In genomic region chr19:57610476-57611261, GRCm38 (mm10) we compare ENCODE assay signal across 8 mouse cellular contexts. TPM values are rescaled to one million over a fixed set of nuclear protein-coding genes. Genes with fewer than 3 reads are reported as not detected.
A peak's percentile ranks its signal among the peaks of the same experiment; 100 is the strongest.
DNase-seq lines count a peak whose midpoint lies in the region; ATAC-seq lines count a peak whose summit lies in the region.

TSS of gene Atrnl1 (plus strand) at chr19:57611034.

- H3K36me3 ChIP-seq in heart, embryonic 11.5 days (ENCODE audit: control insufficient read depth, insufficient read depth, low read length), result no peaks in the 10 kb centered on the region
- H3K36me3 ChIP-seq in kidney, embryonic 16.5 days (ENCODE audit: insufficient read depth, low read length), result no peaks in the 10 kb centered on the region
- H3K36me3 ChIP-seq in liver, embryonic 12.5 days, result no peaks in the 10 kb centered on the region
- H3K36me3 ChIP-seq in splenic B cell, adult 2 months (ENCODE audit: control insufficient read depth, insufficient read depth, low read length, poor library complexity, severe bottlenecking), result no peaks in the 10 kb centered on the region

- H3K9ac ChIP-seq in heart, embryonic 11.5 days (ENCODE audit: low read depth, low read length), result peak within 1 kb of the TSS; percentile 86
- H3K9ac ChIP-seq in kidney, embryonic 16.5 days (replicated peaks; ENCODE audit: low read length), result peak within 1 kb of the TSS; percentile 96
- peak within 1 kb of the TSS; percentile 88 for H3K9ac ChIP-seq in liver, embryonic 12.5 days

- DNase-seq in CD4-positive helper T cell, adult 2 months (ENCODE audit: low read depth, low spot score), result peak; percentile 85
- DNase-seq in brain, adult 2 months (ENCODE audit: low read depth, low spot score), result peak; percentile 89
- DNase-seq in naive thymus-derived CD4-positive, alpha-beta T cell, adult 2 months (ENCODE audit: low read depth), result peak; percentile 87
- DNase-seq in splenic B cell, adult 2 months (ENCODE audit: low read depth, low spot score), result peak; percentile 86

- H3K27me3 ChIP-seq in heart, embryonic 11.5 days (ENCODE audit: control insufficient read depth, insufficient read depth, low read length), result no peaks in the 10 kb centered on the region
- no peaks in the 10 kb centered on the region for H3K27me3 ChIP-seq in kidney, embryonic 16.5 days (ENCODE audit: insufficient read depth, low read length)
- peaks cover 18% of the 10 kb centered on the region for H3K27me3 ChIP-seq in liver, embryonic 12.5 days (replicated peaks)
- H3K27me3 ChIP-seq in splenic B cell, adult 2 months (ENCODE audit: control insufficient read depth, insufficient read depth, low read length, poor library complexity, severe bottlenecking), result no peaks in the 10 kb centered on the region

- 0 out of 2 replicates have a peak, but pooled peaks cover 3% of the 10 kb centered on the region for H3K4me1 ChIP-seq in heart, embryonic 11.5 days (ENCODE audit: control insufficient read depth, insufficient read depth, low read length)
- H3K4me1 ChIP-seq in kidney, embryonic 16.5 days (ENCODE audit: insufficient read depth, low read length), result peaks cover 21% of the 10 kb centered on the region
- H3K4me1 ChIP-seq in liver, embryonic 12.5 days, result peaks cover 26% of the 10 kb centered on the region

- H3K9me3 ChIP-seq in heart, embryonic 11.5 days (replicated peaks; ENCODE audit: control insufficient read depth, low read length), result no peaks in the 10 kb centered on the region
- no peaks in the 10 kb centered on the region for H3K9me3 ChIP-seq in kidney, embryonic 16.5 days (ENCODE audit: low read length)
- H3K9me3 ChIP-seq in liver, embryonic 12.5 days (replicated peaks), result no peaks in the 10 kb centered on the region

- H3K27ac ChIP-seq in heart, embryonic 11.5 days (ENCODE audit: low read depth, low read length), result peak within 1 kb of the TSS; percentile 93
- peak within 1 kb of the TSS; percentile 96 for H3K27ac ChIP-seq in kidney, embryonic 16.5 days (ENCODE audit: low read length)
- peak within 1 kb of the TSS; percentile 80 for H3K27ac ChIP-seq in liver, embryonic 12.5 days

- WGBS in heart, embryonic 11.5 days (ENCODE audit: insufficient replicate concordance), result under 1% methylated on average over 89 of the region's 103 CpGs
- under 1% methylated on average over 83 of the region's 103 CpGs for WGBS in kidney, embryonic 16.5 days
- WGBS in liver, embryonic 12.5 days (ENCODE audit: insufficient replicate concordance), result under 1% methylated on average over 79 of the region's 103 CpGs

- H3K4me3 ChIP-seq in heart, embryonic 11.5 days (ENCODE audit: low read depth, low read length), result peak within 1 kb of the TSS; percentile 92
- peak within 1 kb of the TSS; percentile 95 for H3K4me3 ChIP-seq in kidney, embryonic 16.5 days (ENCODE audit: low read length)
- peak within 1 kb of the TSS; percentile 86 for H3K4me3 ChIP-seq in liver, embryonic 12.5 days

- peak within 1 kb of the TSS; percentile 81 for H3K4me2 ChIP-seq in heart, embryonic 11.5 days
- H3K4me2 ChIP-seq in kidney, embryonic 16.5 days (replicated peaks; ENCODE audit: low read depth, low read length), result peak within 1 kb of the TSS; percentile 98
- peak within 1 kb of the TSS; percentile 99 for H3K4me2 ChIP-seq in liver, embryonic 12.5 days

- ATAC-seq in erythroblast, adult 5-6 weeks (replicated peaks; ENCODE audit: low FRiP score, poor library complexity, severe bottlenecking), result peak; percentile 77
- ATAC-seq in heart, embryonic 11.5 days (replicated peaks; ENCODE audit: insufficient number of reproducible peaks, low FRiP score, low TSS enrichment), result peak; percentile 91
- ATAC-seq in kidney, embryonic 16.5 days (ENCODE audit: low FRiP score, low TSS enrichment), result peak; percentile 92
- ATAC-seq in liver, embryonic 12.5 days, result peak; percentile 91

RNA-seq across cellular contexts. Expression of gene Atrnl1, which starts in this region (rescaled TPM):
- total RNA-seq in erythroblast, adult 5-6 weeks (2015; ENCODE audit: low replicate concordance), result 2.9 and 3.5 TPM in 2 replicates
- total RNA-seq in erythroblast, adult 5-6 weeks (2017; ENCODE audit: low replicate concordance), result 3.1 and 4.2 TPM in 2 replicates
- 4.0 and 4.4 TPM in 2 replicates for polyA plus RNA-seq in heart, embryonic 11.5 days (2014; fragmentation: Nextera tagmentation; extraction: Ambion mirVana)
- 8.9 and 9.6 TPM in 2 replicates for polyA plus RNA-seq in kidney, embryonic 16.5 days (2015; fragmentation: Nextera tagmentation; extraction: Ambion mirVana)
- 1.8 and 2.0 TPM in 2 replicates for polyA plus RNA-seq in liver, embryonic 12.5 days (2016; fragmentation: Nextera tagmentation; extraction: Ambion mirVana)

Comparison
In these comparisons a context has a peak if more than half of its experiments do, and no peak if none do; other contexts are left out.
1. Peak in every context shown above with its lines: DNase-seq, ATAC-seq, H3K4me3 ChIP-seq and H3K27ac ChIP-seq.